Mouse (Mus musculus) stomach, embryonic 16.5 days (tissue): ENCODE data around the gene E330017A01Rik. TPM values are rescaled to one million over a fixed set of nuclear protein-coding genes. Genes with fewer than 3 reads are reported as not detected.

Source experiments
- ATAC-seq: fragments of 200-750 bp; cut with Nextera tagmentation; 2 replicates; pipeline ENCODE4 v1.8.0; 2017; ENCODE audit warnings: moderate number of reproducible peaks, moderate TSS enrichment; ENCODE audit not compliant: insufficient read depth, low FRiP score
- H3K27ac ChIP-seq: fragments of 300-500 bp; sonication (generic); 2 replicates; pipeline ENCODE4 v1.5.1; 2014; ENCODE audit warnings: low read length
- H3K27me3 ChIP-seq: fragments of 300-500 bp; sonication (generic); 2 replicates; pipeline ENCODE4 v1.6.1; 2014; ENCODE audit warnings: low read length, control low read depth, mixed read lengths; ENCODE audit not compliant: control insufficient read depth, insufficient read depth
- H3K36me3 ChIP-seq: fragments of 300-500 bp; sonication (generic); 2 replicates; pipeline ENCODE4 v1.6.1; 2014; ENCODE audit warnings: low read length; ENCODE audit not compliant: control insufficient read depth, insufficient read depth
- H3K4me1 ChIP-seq: fragments of 300-500 bp; sonication (generic); 2 replicates; pipeline ENCODE4 v1.6.1; 2014; ENCODE audit warnings: low read length, control low read depth, mixed read lengths; ENCODE audit not compliant: control insufficient read depth, insufficient read depth
- H3K4me2 ChIP-seq: fragments of 300-500 bp; sonication (generic); 2 replicates; pipeline ENCODE4 v1.6.1; 2014; ENCODE audit warnings: low read depth, low read length, mixed read lengths
- H3K4me3 ChIP-seq: fragments of 300-500 bp; sonication (generic); replicated peaks from 2 replicates; pipeline ENCODE4 v1.5.1; 2014; ENCODE audit warnings: mild to moderate bottlenecking, low read length
- H3K9ac ChIP-seq: fragments of 300-500 bp; sonication (generic); 2 replicates; pipeline ENCODE4 v1.6.1; 2014; ENCODE audit warnings: low read length
- H3K9me3 ChIP-seq: fragments of 300-500 bp; sonication (generic); replicated peaks from 2 replicates; pipeline ENCODE4 v1.6.1; 2016; ENCODE audit warnings: low read length, control low read depth; ENCODE audit not compliant: control insufficient read depth
- WGBS: fragments of 180-500 bp; shearing (Covaris S2); extraction: QIAGEN DNeasy Blood & Tissue Kit; methylation state at CpG from one replicate; pipeline ENCODE4 v1.1.7; 2014; 5-methylcytosine and 5-hydroxymethylcytosine counted together
- polyA plus RNA-seq: library from polyadenylated mRNA; unstranded; fragments of >200 nt; fragmentation: Nextera tagmentation; extraction: Ambion mirVana; gene quantifications from 2 replicates; pipeline ENCODE4 v1.2.1, GENCODE M21; 2015

The E330017A01Rik gene
- polyA plus RNA-seq = not detected in 2 replicates

DNA sequence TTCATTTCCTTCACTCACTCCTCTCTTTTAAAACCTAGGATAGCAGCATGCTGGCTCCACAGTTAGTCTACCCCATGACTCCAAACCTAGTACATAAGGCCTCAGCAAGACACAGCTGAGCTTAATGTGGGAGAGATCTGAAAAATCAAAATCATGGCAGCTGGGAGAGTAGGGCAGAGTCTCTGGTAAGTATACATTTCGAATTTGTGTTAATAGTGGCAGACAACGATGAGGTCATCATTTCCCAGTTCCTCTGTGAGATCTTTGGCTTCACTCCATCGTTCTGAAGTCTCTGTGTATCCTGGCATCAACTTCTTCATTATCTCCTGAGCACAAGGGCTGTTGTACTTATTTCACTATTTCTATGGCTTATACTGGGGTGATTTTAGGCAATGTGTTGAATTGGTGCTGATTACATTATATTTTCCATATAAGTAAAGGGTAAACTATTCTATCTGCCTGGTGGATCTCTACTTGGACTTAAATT, at the start of gene E330017A01Rik:
TSS of gene E330017A01Rik (minus strand) at position 51 of the 487 bp plus-strand sequence.
- no peak for ATAC-seq
- no peaks in the 10 kb centered on the region for H3K27me3 ChIP-seq
- no peaks in the 10 kb centered on the region for H3K36me3 ChIP-seq
- no peaks in the 10 kb centered on the region for H3K9me3 ChIP-seq
- H3K4me3 ChIP-seq = no peak within 1 kb of the TSS
- H3K27ac ChIP-seq = no peak within 1 kb of the TSS
- H3K9ac ChIP-seq = no peak within 1 kb of the TSS
- no peaks in the 10 kb centered on the region for H3K4me1 ChIP-seq
- WGBS = 66% methylated on average over 3 of the region's 3 CpGs
- H3K4me2 ChIP-seq = no peak within 1 kb of the TSS

DNA sequence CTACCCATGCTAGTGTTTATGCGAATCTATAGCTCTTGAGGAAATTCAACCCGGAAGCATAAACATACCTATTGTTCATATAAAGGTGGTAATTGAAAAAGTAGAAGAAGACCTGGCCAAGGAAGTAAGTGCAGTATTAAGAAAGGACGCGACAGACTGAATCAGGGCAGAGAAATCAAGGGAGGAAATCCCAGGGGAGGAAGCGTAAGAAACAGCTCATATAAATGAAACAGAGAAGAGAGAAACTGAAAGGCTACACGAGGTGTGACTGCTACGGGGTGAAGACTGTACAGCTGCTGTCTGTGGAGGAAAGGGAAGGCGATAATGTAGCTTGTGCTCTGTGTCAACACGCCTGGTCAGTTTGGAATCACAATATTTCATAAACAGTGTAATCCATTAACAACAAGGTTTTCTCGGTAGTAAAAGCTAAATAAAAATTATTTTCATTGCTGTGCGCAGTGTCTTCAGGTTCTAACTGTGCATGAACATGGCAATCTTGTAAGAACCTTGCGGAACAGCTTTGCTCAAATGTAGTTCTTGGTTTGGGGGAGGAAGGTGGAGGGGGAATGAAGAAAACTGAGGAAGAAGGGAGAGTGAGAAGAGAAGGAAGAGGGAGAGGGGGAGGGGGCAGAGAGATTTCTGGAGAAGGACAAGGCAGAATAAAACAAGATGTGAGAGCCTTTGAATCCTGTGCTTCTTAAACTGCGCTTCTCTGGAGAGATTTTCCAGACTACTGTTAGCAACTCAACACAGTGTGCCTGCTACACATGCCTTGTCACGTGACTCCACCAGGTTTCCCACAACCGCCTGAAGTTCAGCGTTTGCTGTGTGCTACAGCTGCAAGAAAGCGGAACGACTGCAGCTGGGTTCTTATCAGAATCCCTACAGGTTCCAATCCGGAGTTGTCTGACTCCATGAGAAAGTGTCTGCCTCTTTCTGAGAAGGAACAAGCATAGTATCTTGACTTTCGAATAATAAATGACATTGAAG, 47.3 kb upstream of the E330017A01Rik start:
- no peak overlapping the region for H3K4me2 ChIP-seq
- no peaks in the 10 kb centered on the region for H3K27me3 ChIP-seq
- H3K4me1 ChIP-seq = no peaks in the 10 kb centered on the region
- no peaks in the 10 kb centered on the region for H3K9me3 ChIP-seq
- no peak overlapping the region for H3K9ac ChIP-seq
- H3K36me3 ChIP-seq = peaks cover under 1% of the 10 kb centered on the region; the same call in 1 of the 2 replicates
- ATAC-seq = no peak
- no peak overlapping the region for H3K27ac ChIP-seq
- 69% methylated on average over 20 of the region's 20 CpGs for WGBS
- no peak overlapping the region for H3K4me3 ChIP-seq

DNA sequence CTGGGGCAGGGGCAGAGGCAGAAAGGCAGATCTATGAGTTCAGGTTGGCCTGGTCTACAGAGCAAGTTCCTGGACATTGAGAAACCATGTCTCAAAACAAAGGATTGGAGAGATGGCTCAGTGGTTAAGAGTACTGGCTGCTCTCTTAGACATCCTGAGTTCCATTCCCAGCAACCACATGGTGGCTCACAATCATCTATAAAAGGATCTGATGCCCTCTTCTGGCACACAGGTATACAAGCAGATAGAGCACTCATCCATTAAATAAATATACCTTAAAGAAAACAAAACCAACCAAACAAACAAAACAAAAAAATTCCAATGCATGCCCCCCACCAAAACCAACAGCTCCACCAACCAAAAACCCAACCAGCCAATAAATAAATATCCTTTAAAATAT, 46.0 kb upstream of the E330017A01Rik start:
- ATAC-seq = no peak
- peaks cover 5% of the 10 kb centered on the region; the same call in 1 of the 2 replicates for H3K36me3 ChIP-seq
- H3K9me3 ChIP-seq = no peaks in the 10 kb centered on the region
- H3K4me1 ChIP-seq = no peaks in the 10 kb centered on the region
- no peak overlapping the region for H3K27ac ChIP-seq
- no peak overlapping the region for H3K4me2 ChIP-seq
- no peaks in the 10 kb centered on the region for H3K27me3 ChIP-seq
- H3K4me3 ChIP-seq = no peak overlapping the region
- H3K9ac ChIP-seq = no peak overlapping the region

DNA sequence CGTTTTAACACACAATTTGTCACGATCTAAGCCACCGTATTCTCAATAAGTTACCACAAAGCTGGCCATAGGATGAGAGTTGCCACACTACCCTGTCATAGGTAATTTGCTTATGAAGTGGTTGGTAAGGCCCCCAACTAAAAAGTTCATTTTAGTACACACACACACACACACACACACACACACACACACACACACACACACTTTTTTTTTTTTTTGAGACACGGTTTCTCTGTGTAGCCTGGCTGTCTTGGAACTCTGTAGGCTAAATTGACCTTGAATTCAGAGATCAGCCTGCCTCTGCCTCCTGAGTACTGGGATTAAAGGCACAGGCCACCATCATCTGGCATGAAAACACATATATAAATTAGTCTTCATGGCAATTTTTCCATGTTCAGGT, 45.4 kb upstream of the E330017A01Rik start:
- Histone ChIP-seq H3K4me3 (no peak overlapping the region), H3K9ac (no peak overlapping the region), H3K36me3 (peaks cover 5% of the 10 kb centered on the region; the same call in 1 of the 2 replicates), H3K9me3 (no peaks in the 10 kb centered on the region), H3K27me3 (no peaks in the 10 kb centered on the region), H3K4me2 (no peak overlapping the region), H3K27ac (no peak overlapping the region), H3K4me1 (no peaks in the 10 kb centered on the region)
- no peak for ATAC-seq
- 94% methylated on average over 4 of the region's 4 CpGs for WGBS

DNA sequence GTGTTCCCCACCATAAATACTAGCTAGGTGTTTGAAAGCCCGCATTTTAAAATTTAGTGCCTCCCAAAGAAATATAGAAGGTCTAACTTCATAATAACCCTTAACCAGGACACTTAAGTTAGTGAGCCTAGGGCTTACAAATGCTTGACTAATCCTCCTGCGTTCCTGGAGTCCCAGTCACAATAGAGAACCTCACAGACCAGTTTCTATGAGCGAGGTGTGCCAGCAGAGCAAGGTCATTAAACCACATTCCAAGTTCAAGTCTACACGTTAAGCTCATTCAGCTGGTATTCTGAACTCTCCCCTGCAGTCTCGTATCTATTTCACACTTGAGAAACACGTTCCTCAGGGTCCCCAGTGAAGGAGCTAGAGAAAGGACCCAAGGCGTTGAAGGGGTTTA, 44.3 kb upstream of the E330017A01Rik start:
- 73% methylated on average over 7 of the region's 7 CpGs for WGBS
- ATAC-seq = 0 out of 2 replicates have a peak, but pooled peaks have one; percentile 33
- no peaks in the 10 kb centered on the region for H3K27me3 ChIP-seq
- no peak overlapping the region for H3K4me2 ChIP-seq
- no peak overlapping the region for H3K27ac ChIP-seq
- H3K4me3 ChIP-seq = no peak overlapping the region
- no peak overlapping the region for H3K9ac ChIP-seq
- no peaks in the 10 kb centered on the region for H3K9me3 ChIP-seq
- H3K4me1 ChIP-seq = no peaks in the 10 kb centered on the region
- H3K36me3 ChIP-seq = peaks cover 8% of the 10 kb centered on the region; the same call in 1 of the 2 replicates

DNA sequence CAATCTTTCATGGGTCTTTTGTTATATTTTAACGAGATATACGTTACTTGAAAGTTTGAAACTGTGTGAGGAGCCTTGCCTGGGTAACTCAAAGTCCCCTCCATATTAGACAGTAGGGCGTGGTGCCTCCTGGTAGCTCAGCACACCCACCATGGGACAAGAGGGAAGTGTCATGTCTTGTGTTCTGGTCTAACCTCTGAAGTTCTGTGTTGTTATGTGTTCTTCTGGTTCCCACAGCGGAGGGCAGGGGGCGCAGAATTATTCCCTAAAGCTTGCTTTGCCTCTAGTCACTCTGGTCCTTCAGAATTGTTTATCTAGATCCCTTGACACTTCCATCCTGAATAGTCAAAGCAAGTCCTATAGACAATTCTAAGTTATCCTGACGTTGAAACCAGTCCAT, 43.5 kb upstream of the E330017A01Rik start:
- H3K4me2 ChIP-seq = no peak overlapping the region
- no peak overlapping the region for H3K9ac ChIP-seq
- no peaks in the 10 kb centered on the region for H3K27me3 ChIP-seq
- no peak for ATAC-seq
- no peaks in the 10 kb centered on the region for H3K9me3 ChIP-seq
- no peak overlapping the region for H3K27ac ChIP-seq
- 89% methylated on average over 6 of the region's 6 CpGs for WGBS
- no peak overlapping the region for H3K4me3 ChIP-seq
- H3K36me3 ChIP-seq = peaks cover 8% of the 10 kb centered on the region; the same call in 1 of the 2 replicates
- H3K4me1 ChIP-seq = no peaks in the 10 kb centered on the region

DNA sequence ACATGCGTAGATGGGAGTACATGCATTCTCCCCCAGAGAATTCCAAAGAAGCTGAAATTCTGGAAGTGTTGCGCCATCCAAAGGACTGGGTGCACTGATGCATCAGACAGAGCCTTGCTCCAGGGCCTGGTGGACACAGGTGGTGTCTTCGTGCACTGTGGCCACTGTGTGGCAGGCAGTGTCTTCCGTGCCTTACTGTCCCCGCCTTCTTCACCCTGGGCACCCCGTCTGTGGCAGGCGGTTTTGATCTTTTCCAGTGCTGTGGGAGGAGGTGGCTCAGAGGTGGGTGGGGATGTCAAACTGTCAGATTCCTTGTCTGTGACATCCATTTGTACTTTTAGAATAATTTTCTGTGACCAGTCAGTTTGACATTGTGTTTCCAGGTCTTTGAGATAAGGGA, 40.1 kb upstream of the E330017A01Rik start:
- Histone ChIP-seq H3K4me3 (no peak overlapping the region), H3K9ac (no peak overlapping the region), H3K4me1 (no peaks in the 10 kb centered on the region), H3K9me3 (no peaks in the 10 kb centered on the region), H3K27me3 (no peaks in the 10 kb centered on the region), H3K36me3 (peaks cover 17% of the 10 kb centered on the region; the same call in 1 of the 2 replicates), H3K27ac (no peak overlapping the region), H3K4me2 (no peak overlapping the region)
- 74% methylated on average over 7 of the region's 7 CpGs for WGBS
- no peak for ATAC-seq

DNA sequence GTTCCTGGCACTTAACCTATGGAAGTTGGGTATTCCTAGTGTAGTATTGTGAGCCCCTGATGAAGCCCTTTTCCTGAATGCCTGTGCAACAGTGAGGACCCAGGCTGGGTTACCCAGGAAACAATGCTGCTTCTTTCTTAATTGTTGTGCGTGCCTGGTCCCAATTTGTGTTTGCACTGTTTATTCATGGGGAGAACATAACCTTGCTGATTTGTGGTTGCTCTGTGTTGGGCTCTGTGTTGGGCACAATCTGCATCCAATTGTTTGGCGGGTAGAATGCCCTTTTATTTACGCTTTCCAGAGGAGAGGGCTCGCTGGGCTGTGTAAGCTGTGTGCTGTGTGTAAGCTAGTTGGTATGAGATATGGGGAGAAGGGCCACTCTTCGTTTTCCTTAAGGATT, 39.0 kb upstream of the E330017A01Rik start:
- no peak overlapping the region for H3K9ac ChIP-seq
- no peaks in the 10 kb centered on the region for H3K4me1 ChIP-seq
- peaks cover 24% of the 10 kb centered on the region; the same call in 1 of the 2 replicates for H3K36me3 ChIP-seq
- H3K4me2 ChIP-seq = no peak overlapping the region
- H3K9me3 ChIP-seq = no peaks in the 10 kb centered on the region
- H3K27ac ChIP-seq = no peak overlapping the region
- no peaks in the 10 kb centered on the region for H3K27me3 ChIP-seq
- WGBS = 87% methylated on average over 5 of the region's 5 CpGs
- ATAC-seq = no peak
- no peak overlapping the region for H3K4me3 ChIP-seq

DNA sequence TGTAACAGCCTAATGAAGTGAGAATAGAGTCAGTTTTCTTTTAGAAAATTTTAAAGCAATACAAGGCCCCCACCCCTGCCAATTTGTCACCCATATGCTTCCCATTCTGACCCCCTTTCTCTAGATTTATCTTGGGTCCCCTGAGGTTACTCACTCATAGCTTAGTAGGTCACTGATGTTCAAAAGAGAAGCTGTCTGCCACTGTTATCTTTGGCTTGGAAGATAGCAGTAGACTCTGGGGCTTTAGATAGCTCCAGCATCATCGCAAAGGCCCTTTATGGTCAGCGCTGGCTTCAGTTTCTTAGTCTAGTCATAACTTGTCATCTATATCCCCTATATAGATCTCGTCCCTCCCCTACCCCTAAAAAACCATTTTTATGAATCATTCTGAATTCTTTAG, 38.1 kb upstream of the E330017A01Rik start:
- Histone ChIP-seq H3K4me2 (no peak overlapping the region), H3K27me3 (no peaks in the 10 kb centered on the region), H3K27ac (no peak overlapping the region), H3K4me3 (no peak overlapping the region), H3K9me3 (no peaks in the 10 kb centered on the region), H3K36me3 (peaks cover 24% of the 10 kb centered on the region; the same call in 1 of the 2 replicates), H3K4me1 (peaks cover 4% of the 10 kb centered on the region; the same call in 1 of the 2 replicates), H3K9ac (no peak overlapping the region)
- 84% methylated on average over 3 of the region's 3 CpGs for WGBS
- no peak for ATAC-seq
